Mouse (Mus musculus): ENCODE data around the gene Lct. TPM values are rescaled to one million over a fixed set of nuclear protein-coding genes. Genes with fewer than 3 reads are reported as not detected.

Gene Lct
- not detected for polyA plus RNA-seq (2015; fragmentation: Illumina TruSeq; extraction: RNeasy Lipid Tissue Mini Kit (QIAGEN cat#74804); ENCODE audit: insufficient read depth, low read depth, low replicate concordance)

DNA sequence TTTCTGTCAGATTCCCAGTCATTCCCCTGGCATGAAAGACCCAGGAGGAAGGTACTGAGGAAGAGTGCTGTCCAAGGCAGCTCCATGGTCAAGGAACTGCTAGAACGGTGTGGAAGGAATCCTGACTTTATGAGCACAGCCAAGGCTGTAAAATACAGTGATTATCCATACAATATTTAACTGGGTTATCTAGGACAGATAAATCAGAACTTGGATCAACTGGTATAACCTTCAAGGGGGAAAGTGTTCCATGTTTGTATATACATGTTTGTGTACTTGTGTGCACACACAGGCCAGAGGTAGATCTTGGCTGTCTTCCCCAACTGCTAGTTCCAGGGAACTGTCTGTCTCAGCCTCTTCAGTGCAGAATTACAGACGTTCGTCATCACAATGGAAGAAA, at the start of gene Lct:
Gene Lct (minus strand): TSS at position 101 of the 400 bp plus-strand sequence.

DNA sequence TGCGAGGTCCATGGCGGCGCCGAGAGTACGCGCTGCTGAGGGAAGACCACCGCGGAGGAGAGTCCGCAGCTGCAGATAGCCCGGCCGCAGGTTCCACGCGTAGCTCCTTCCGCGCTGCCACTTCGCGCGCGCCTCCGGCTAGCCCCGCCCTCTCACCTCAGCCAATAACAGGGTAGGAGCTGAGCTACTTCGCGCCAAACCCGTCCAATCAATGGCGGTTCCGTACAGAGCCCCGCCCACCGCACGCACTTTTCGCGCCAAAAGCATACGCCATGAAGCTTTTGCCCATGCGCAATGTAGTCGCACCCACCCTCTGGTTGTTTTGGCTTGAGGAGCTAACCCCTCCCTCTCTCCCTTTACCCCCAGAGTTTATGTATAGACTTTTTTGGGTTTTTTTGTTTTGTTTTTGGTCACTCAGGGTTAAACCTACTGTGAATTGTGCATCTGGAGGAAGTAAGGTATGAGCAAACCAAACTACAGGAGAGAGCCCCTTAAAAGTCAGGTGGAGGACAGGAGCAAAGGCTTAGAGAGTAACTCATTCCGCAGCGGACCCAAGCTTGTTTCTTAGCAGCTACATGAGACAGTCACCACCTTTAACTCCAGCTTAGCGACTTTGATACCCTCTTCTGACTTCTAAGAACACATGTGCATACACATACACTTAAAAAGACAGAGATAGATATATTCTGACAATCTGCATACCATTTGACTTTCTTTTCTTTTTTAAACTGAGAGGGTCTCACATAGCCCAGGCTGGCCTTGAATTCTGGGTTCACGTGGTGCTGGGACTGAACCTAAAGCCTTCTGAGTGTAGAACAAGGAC, 31.6 kb upstream of the Lct start, which contains the start of gene Mcm6:
Gene Mcm6 (minus strand): TSS at position 111 of the 823 bp plus-strand sequence.

DNA sequence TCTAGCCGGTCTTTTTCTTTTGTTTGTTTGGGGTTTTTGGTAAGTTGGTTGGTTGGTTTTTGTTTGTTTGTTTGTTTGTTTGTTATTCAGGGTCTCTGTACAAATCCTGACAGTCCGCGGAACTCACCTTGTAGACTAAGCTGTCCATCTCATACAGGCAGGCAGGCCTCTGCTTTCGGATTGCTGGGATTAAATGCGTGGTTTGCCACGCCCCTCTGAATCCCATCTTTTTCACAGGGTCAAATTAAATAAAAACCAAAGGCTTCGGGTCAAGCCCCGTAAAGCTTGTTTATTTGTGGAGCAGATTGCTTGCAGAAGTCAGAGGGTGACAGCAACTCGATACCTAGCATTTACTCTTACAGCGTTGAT, 84.5 kb downstream of the Lct start, which contains the start of gene Ubxn4:
Gene Ubxn4 (plus strand): TSS at position 338 of the 369 bp plus-strand sequence.

Other genes with a start within 250 kb of the Lct start
- gene Zranb3, start 225.3 kb downstream of the Lct start, polyA plus RNA-seq (2015; fragmentation: Illumina TruSeq; extraction: RNeasy Lipid Tissue Mini Kit (QIAGEN cat#74804); ENCODE audit: insufficient read depth, low read depth, low replicate concordance), result 1.9 TPM
- 23.9 TPM for gene R3hdm1, start 225.0 kb downstream of the Lct start, polyA plus RNA-seq (2015; fragmentation: Illumina TruSeq; extraction: RNeasy Lipid Tissue Mini Kit (QIAGEN cat#74804); ENCODE audit: insufficient read depth, low read depth, low replicate concordance)
- gene Ubxn4, start 84.4 kb downstream of the Lct start, polyA plus RNA-seq (2015; fragmentation: Illumina TruSeq; extraction: RNeasy Lipid Tissue Mini Kit (QIAGEN cat#74804); ENCODE audit: insufficient read depth, low read depth, low replicate concordance), result 20.8 TPM
- gene Mcm6, start 31.3 kb upstream of the Lct start, polyA plus RNA-seq (2015; fragmentation: Illumina TruSeq; extraction: RNeasy Lipid Tissue Mini Kit (QIAGEN cat#74804); ENCODE audit: insufficient read depth, low read depth, low replicate concordance), result 3.1 TPM
- gene Dars, start 89.0 kb upstream of the Lct start, polyA plus RNA-seq (2015; fragmentation: Illumina TruSeq; extraction: RNeasy Lipid Tissue Mini Kit (QIAGEN cat#74804); ENCODE audit: insufficient read depth, low read depth, low replicate concordance), result 8.3 TPM

Measured in pancreas, adult 10 weeks (tissue).